Mouse (Mus musculus) midbrain, embryonic 10.5 days (tissue): Measurements from ENCODE around the gene Pml. TPM values are rescaled to one million over a fixed set of nuclear protein-coding genes. Genes with fewer than 3 reads are reported as not detected.
A peak's percentile ranks its signal among the peaks of the same experiment; 100 is the strongest.

Experiments used
- DNase-seq: peaks from one replicate; pipeline ENCODE4 v3.0.0-alpha.2; 2017; ENCODE audit warnings: low spot score
- H3K27ac ChIP-seq: fragments of 300-500 bp; sonication (generic); replicated peaks from 2 replicates; pipeline ENCODE4 v1.5.1; 2016; ENCODE audit warnings: mild to moderate bottlenecking
- H3K27me3 ChIP-seq: fragments of 300-500 bp; sonication (generic); 2 replicates; pipeline ENCODE4 v1.6.1; 2016; ENCODE audit warnings: low read depth, mild to moderate bottlenecking; ENCODE audit not compliant: poor library complexity, severe bottlenecking
- H3K36me3 ChIP-seq: fragments of 300-500 bp; sonication (generic); 2 replicates; pipeline ENCODE4 v1.6.1; 2016; ENCODE audit warnings: mild to moderate bottlenecking, moderate library complexity
- H3K4me1 ChIP-seq: fragments of 300-500 bp; sonication (generic); 2 replicates; pipeline ENCODE4 v1.6.1; 2016
- H3K4me3 ChIP-seq: fragments of 300-500 bp; sonication (generic); 2 replicates; pipeline ENCODE4 v1.5.1; 2016; ENCODE audit warnings: mild to moderate bottlenecking, moderate library complexity
- H3K9me3 ChIP-seq: fragments of 300-500 bp; sonication (generic); replicated peaks from 2 replicates; pipeline ENCODE4 v1.6.1; 2016; ENCODE audit warnings: mild to moderate bottlenecking
- WGBS: fragments of 180-500 bp; shearing (Covaris S2); methylation state at CpG from one replicate; pipeline ENCODE4 v1.1.7; 2016; 5-methylcytosine and 5-hydroxymethylcytosine counted together
- microRNA-seq: library from miRNA; unstranded; fragments of <30 nt; microRNA quantifications from one replicate; pipeline ENCODE4, GENCODE M21; 2017
- polyA plus RNA-seq: library from polyadenylated mRNA; unstranded; fragments of >200 nt; fragmentation: Nextera tagmentation; extraction: Ambion mirVana; gene quantifications from 2 replicates; pipeline ENCODE4 v1.2.1, GENCODE M21; 2016

Gene Pml
- polyA plus RNA-seq, 1 experiment from 2014 or later: 13.4 TPM

GRCm38 (mm10) chr9:58195671-58196070 lies 53.9 kb downstream of the Pml start:
- Histone ChIP-seq H3K27me3 (peaks cover 79% of the 10 kb centered on the region), H3K4me3 (peak overlapping the region; percentile 53), H3K36me3 (no peaks in the 10 kb centered on the region), H3K27ac (peak overlapping the region; percentile 61; the same call in 1 of the 2 replicates), H3K4me1 (peaks cover 53% of the 10 kb centered on the region), H3K9me3 (no peaks in the 10 kb centered on the region)
- no peak for DNase-seq
- WGBS: 4% methylated on average over 1 of the region's 1 CpGs

- no peak overlapping the region for H3K27ac ChIP-seq
- H3K4me1 ChIP-seq: peaks cover 44% of the 10 kb centered on the region
- H3K36me3 ChIP-seq: no peaks in the 10 kb centered on the region
- H3K9me3 ChIP-seq: no peaks in the 10 kb centered on the region
- H3K27me3 ChIP-seq: peaks cover 70% of the 10 kb centered on the region
- 64% methylated on average over 9 of the region's 9 CpGs for WGBS
- no peak overlapping the region for H3K4me3 ChIP-seq
- DNase-seq: no peak
Observed at GRCm38 (mm10) chr9:58194222-58194621, 55.4 kb downstream of the Pml start.

DNA sequence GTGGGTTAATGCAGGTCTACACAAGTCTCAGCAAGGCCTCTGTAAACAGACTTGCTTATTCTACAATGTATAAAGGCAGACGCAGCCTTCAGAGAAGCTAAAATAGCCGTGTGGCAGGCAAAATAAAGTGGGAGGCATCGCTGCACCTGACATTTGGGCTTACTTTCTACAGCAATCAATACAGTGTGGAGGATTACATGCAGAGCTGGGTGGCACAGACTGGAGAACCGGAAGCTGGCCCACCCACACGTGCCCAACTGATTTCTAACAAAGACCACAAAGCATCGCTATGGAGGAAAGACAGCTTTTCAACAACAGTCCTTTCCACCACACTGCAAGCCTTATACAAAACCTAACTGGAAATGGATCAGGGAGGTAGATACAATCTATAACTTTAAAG lies 65.1 kb downstream of the Pml start:
- no peak overlapping the region for H3K27ac ChIP-seq
- no peaks in the 10 kb centered on the region for H3K36me3 ChIP-seq
- H3K9me3 ChIP-seq: no peaks in the 10 kb centered on the region
- DNase-seq: no peak
- H3K27me3 ChIP-seq: 0 out of 2 replicates have a peak, but pooled peaks cover 4% of the 10 kb centered on the region
- peaks cover 6% of the 10 kb centered on the region; the same call in 1 of the 2 replicates for H3K4me1 ChIP-seq
- 80% methylated on average over 6 of the region's 6 CpGs for WGBS
- no peak overlapping the region for H3K4me3 ChIP-seq

DNA sequence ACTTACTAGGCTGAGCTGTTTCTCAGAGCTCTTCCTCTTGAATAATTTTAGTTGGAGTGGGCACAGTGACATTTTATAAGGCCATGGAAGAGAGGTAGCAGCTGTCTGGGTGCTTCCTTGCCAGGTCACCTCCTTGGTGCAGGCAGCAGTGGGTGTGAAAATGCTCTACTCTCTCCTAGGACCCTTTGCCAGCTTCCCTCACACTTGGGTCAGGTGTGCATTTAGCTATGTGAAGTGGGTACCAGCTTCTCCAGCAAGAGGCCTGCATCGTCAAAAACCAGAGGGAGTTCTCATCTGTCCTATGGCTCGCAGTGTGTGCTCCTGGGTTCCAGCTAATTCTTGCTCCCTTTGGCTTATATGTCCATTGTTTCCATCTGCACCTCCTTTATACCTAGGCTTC lies 70.2 kb downstream of the Pml start:
- Histone ChIP-seq H3K27me3 (no peaks in the 10 kb centered on the region), H3K36me3 (no peaks in the 10 kb centered on the region), H3K27ac (no peak overlapping the region), H3K4me3 (no peak overlapping the region), H3K9me3 (no peaks in the 10 kb centered on the region), H3K4me1 (peaks cover 20% of the 10 kb centered on the region)
- peak; percentile 8 for DNase-seq
- 87% methylated on average over 2 of the region's 2 CpGs for WGBS

GRCm38 (mm10) chr9:58177165-58177564 lies 72.4 kb downstream of the Pml start:
- no peaks in the 10 kb centered on the region for H3K36me3 ChIP-seq
- DNase-seq: peak; percentile 3
- H3K4me3 ChIP-seq: no peak overlapping the region
- H3K27me3 ChIP-seq: no peaks in the 10 kb centered on the region
- no peak overlapping the region for H3K27ac ChIP-seq
- H3K9me3 ChIP-seq: no peaks in the 10 kb centered on the region
- peaks cover 19% of the 10 kb centered on the region for H3K4me1 ChIP-seq
- 72% methylated on average over 4 of the region's 4 CpGs for WGBS

DNA sequence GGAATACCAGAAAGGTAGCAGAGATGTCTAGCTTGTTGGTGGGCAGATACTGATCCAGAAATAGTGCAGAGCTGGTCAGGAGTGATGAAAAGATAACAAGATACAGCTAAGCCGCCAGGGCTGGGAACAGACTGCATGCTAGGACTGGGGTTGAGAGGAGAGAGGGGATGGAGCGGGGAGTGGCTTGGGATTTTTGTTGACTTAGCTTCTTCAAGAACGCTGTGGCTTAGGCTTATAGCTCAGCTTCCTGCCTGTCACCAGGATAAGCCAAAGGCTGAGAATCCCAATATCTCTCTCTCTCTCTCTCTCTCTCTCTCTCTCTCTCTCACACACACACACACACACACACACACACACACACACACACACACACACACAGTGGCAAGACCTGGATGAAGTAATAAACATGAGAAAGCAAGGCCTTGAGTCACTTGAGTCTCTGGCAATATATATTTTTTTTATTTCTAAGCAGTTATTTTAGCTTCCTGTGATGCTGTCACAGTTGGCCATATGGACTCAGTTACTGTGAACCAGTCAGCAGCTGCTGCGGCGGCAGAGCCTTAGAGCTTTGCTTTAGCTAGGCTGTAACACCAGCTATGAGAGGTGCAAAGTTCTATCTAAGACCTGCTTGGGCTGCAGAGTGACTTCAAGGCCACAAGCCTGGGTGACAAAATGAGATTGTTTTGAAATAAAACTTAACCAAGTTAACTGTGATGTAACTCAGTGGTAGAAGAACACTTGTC lies 73.7 kb downstream of the Pml start:
- WGBS: 37% methylated on average over 5 of the region's 5 CpGs
- no peaks in the 10 kb centered on the region for H3K36me3 ChIP-seq
- H3K9me3 ChIP-seq: no peaks in the 10 kb centered on the region
- H3K4me1 ChIP-seq: peaks cover 19% of the 10 kb centered on the region
- H3K4me3 ChIP-seq: no peak overlapping the region
- peak; percentile 16 for DNase-seq
- H3K27me3 ChIP-seq: no peaks in the 10 kb centered on the region
- H3K27ac ChIP-seq: no peak overlapping the region

GRCm38 (mm10) chr9:58174818-58175251 lies 74.8 kb downstream of the Pml start:
- Histone ChIP-seq H3K27me3 (no peaks in the 10 kb centered on the region), H3K27ac (peak overlapping the region; percentile 65), H3K4me1 (peaks cover 19% of the 10 kb centered on the region), H3K4me3 (no peak overlapping the region), H3K36me3 (no peaks in the 10 kb centered on the region), H3K9me3 (no peaks in the 10 kb centered on the region)
- 38% methylated on average over 5 of the region's 5 CpGs for WGBS
- peak; percentile 14 for DNase-seq

DNA sequence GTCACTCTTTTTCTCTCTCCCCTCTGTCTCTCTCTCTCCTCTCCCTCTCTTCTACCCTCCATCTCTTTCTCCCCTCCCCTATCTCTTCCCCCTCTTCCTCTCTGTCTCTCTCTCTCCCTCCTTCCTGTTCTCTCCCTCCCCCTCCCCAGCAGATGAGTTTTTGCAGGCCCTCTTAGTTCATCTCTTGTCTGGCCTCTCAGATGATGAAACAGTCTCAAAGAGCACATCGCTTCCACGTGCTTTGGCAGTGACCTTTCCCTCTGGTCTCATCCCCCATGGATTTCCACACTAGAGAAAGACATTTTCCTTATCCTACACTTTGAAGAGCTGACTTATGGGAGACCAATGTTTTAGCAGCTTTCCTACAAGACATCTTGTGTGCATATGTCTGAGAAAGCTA lies 76.7 kb downstream of the Pml start:
- no peak for DNase-seq
- H3K4me3 ChIP-seq: no peak overlapping the region
- peaks cover 29% of the 10 kb centered on the region for H3K4me1 ChIP-seq
- H3K36me3 ChIP-seq: no peaks in the 10 kb centered on the region
- H3K9me3 ChIP-seq: no peaks in the 10 kb centered on the region
- 83% methylated on average over 2 of the region's 2 CpGs for WGBS
- H3K27me3 ChIP-seq: no peaks in the 10 kb centered on the region
- no peak overlapping the region for H3K27ac ChIP-seq

DNA sequence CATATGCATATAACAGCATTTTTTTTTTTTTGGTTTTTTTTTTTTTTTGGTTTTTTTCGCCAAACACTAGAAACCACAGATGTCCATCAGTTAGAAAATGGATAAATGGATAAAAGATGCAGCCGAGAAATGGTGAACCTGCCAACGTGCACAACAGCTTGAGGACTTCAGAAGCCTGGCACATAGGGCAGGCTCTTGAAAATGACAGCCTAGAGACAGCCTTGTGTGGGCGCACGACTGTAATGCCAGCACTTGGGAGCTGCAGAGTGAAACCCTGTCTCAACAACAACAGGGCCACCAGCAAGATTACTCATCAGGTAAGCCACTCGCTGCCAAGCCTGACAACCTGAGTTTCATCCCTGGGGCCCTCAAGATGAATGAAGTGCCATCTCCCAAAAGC lies 80.2 kb downstream of the Pml start:
- no peaks in the 10 kb centered on the region for H3K36me3 ChIP-seq
- no peaks in the 10 kb centered on the region for H3K27me3 ChIP-seq
- H3K27ac ChIP-seq: no peak overlapping the region
- WGBS: 89% methylated on average over 6 of the region's 6 CpGs
- peaks cover 11% of the 10 kb centered on the region for H3K4me1 ChIP-seq
- no peak for DNase-seq
- H3K9me3 ChIP-seq: no peaks in the 10 kb centered on the region
- H3K4me3 ChIP-seq: no peak overlapping the region

- H3K27ac ChIP-seq: peak overlapping the region; percentile 55; the same call in 1 of the 2 replicates
- H3K4me3 ChIP-seq: no peak overlapping the region
- WGBS: 79% methylated on average over 3 of the region's 3 CpGs
- no peaks in the 10 kb centered on the region for H3K27me3 ChIP-seq
- no peaks in the 10 kb centered on the region for H3K36me3 ChIP-seq
- peaks cover 11% of the 10 kb centered on the region for H3K4me1 ChIP-seq
- H3K9me3 ChIP-seq: no peaks in the 10 kb centered on the region
- DNase-seq: no peak
Observed at GRCm38 (mm10) chr9:58168880-58169279, 80.7 kb downstream of the Pml start.

Small RNAs within 50 kb of the gene (microRNA-seq; reads per million reads assigned to microRNA genes)
- not detected for gene Mir6385

Other genes with a start within 250 kb of the Pml start
- 0.07 and 0.09 TPM in 2 replicates for gene Cyp11a1, start 243.4 kb downstream of the Pml start, polyA plus RNA-seq
- gene Stra6, start 186.0 kb downstream of the Pml start, polyA plus RNA-seq: 15.2 TPM in 2 replicates
- gene Ccdc33, start 131.0 kb downstream of the Pml start, polyA plus RNA-seq: 0.51 and 0.62 TPM in 2 replicates
- gene Islr, start 45.5 kb downstream of the Pml start, polyA plus RNA-seq: 7.4 and 15.4 TPM in 2 replicates
- 5.2 and 8.1 TPM in 2 replicates for gene Islr2, start 45.5 kb downstream of the Pml start, polyA plus RNA-seq
- gene Stoml1, start 3.4 kb upstream of the Pml start, polyA plus RNA-seq: 32.2 and 39.9 TPM in 2 replicates
- 6.9 and 10.9 TPM in 2 replicates for gene Loxl1, start 63.4 kb upstream of the Pml start, polyA plus RNA-seq
- not detected in 2 replicates for gene Tbc1d21, start 120.7 kb upstream of the Pml start, polyA plus RNA-seq
- 0.54 and 1.1 TPM in 2 replicates for gene Insyn1, start 238.8 kb upstream of the Pml start, polyA plus RNA-seq